Mouse (Mus musculus) left cerebral cortex, adult 11 months (tissue): ENCODE data around the gene Aqp7.

Source experiments
- DNase-seq: peaks from one replicate; pipeline ENCODE4 v3.0.0; 2022; ENCODE audit warnings: low spot score

Gene Aqp7

GRCm38 (mm10) chr4:41057361-41057760 is 9.4 kb upstream of the Aqp7 start:
- DNase-seq = no peak

GRCm38 (mm10) chr4:41056742-41057332 is 8.9 kb upstream of the Aqp7 start:
- DNase-seq = no peak

GRCm38 (mm10) chr4:41056253-41056652 is 8.3 kb upstream of the Aqp7 start:
- DNase-seq = no peak

- DNase-seq = no peak
These were observed 7.2 kb upstream of the Aqp7 start for GRCm38 (mm10) chr4:41055111-41055510.

- no peak for DNase-seq
These were observed 3.8 kb upstream of the Aqp7 start for GRCm38 (mm10) chr4:41051781-41052180.

GRCm38 (mm10) chr4:41050726-41051675 is 3.1 kb upstream of the Aqp7 start:
- DNase-seq = peak; percentile 57

GRCm38 (mm10) chr4:41048926-41049325 is 987 bp upstream of the Aqp7 start:
- no peak for DNase-seq

- DNase-seq = no peak
These were observed 1.6 kb downstream of the Aqp7 start for GRCm38 (mm10) chr4:41046254-41046795.

GRCm38 (mm10) chr4:41045288-41045687 is 2.7 kb downstream of the Aqp7 start:
- no peak for DNase-seq

- no peak for DNase-seq
These were observed 4.0 kb downstream of the Aqp7 start for GRCm38 (mm10) chr4:41043961-41044360.

GRCm38 (mm10) chr4:41042880-41043279 is 5.1 kb downstream of the Aqp7 start:
- DNase-seq = no peak

GRCm38 (mm10) chr4:41040983-41041382 is 7.0 kb downstream of the Aqp7 start:
- no peak for DNase-seq

GRCm38 (mm10) chr4:41037942-41038341 is 10.0 kb downstream of the Aqp7 start:
- no peak for DNase-seq

GRCm38 (mm10) chr4:41031242-41031641 is 16.7 kb downstream of the Aqp7 start:
- DNase-seq = no peak

- peak; percentile 62 for DNase-seq
These were observed 18.6 kb downstream of the Aqp7 start for GRCm38 (mm10) chr4:41029372-41029771.

- no peak for DNase-seq
These were observed 19.7 kb downstream of the Aqp7 start for GRCm38 (mm10) chr4:41028272-41028671.

GRCm38 (mm10) chr4:41027872-41028271 is 20.1 kb downstream of the Aqp7 start:
- no peak for DNase-seq

GRCm38 (mm10) chr4:41026086-41026787 is 21.7 kb downstream of the Aqp7 start:
- no peak for DNase-seq

GRCm38 (mm10) chr4:41021094-41021493 is 26.8 kb downstream of the Aqp7 start:
- DNase-seq = no peak

GRCm38 (mm10) chr4:41015798-41016197 is 32.1 kb downstream of the Aqp7 start:
- DNase-seq = no peak

- DNase-seq = no peak
These were observed 34.6 kb downstream of the Aqp7 start for GRCm38 (mm10) chr4:41013351-41013750.

GRCm38 (mm10) chr4:41000842-41001639 is 46.9 kb downstream of the Aqp7 start:
- DNase-seq = no peak
